In genomic region chr11:97839441-97840134, GRCm38 (mm10) we compare ENCODE assay signal across 8 mouse cellular contexts. TPM values are rescaled to one million over a fixed set of nuclear protein-coding genes. Genes with fewer than 3 reads are reported as not detected.
A peak's percentile ranks its signal among the peaks of the same experiment; 100 is the strongest.
DNase-seq lines count a peak whose midpoint lies in the region; ATAC-seq and TF ChIP-seq lines count a peak whose summit lies in the region.
"Had no signal": no experiment of that assay in that cellular context is flagged by ENCODE, and none has a peak within 500 bp of the region (broad histone marks: within the 10 kb centered on the region; RNA-seq: fewer than 3 reads in every experiment).

No protein-coding gene starts in this region.

- no peak for TF ChIP-seq POLR2A in bone marrow macrophage, adult 2 months (IDR thresholded peaks at IDR 0.05; ENCODE audit: borderline replicate concordance, low read depth, low read length)

- no peaks in the 10 kb centered on the region for H3K9me3 ChIP-seq in kidney, embryonic 16.5 days (ENCODE audit: low read length)
- no peaks in the 10 kb centered on the region for H3K9me3 ChIP-seq in forebrain, postnatal 0 days (ENCODE audit: low read length)
- H3K9me3 ChIP-seq in midbrain, embryonic 13.5 days = no peaks in the 10 kb centered on the region

- no peak overlapping the region for H3K4me2 ChIP-seq in kidney, embryonic 16.5 days (replicated peaks; ENCODE audit: low read depth, low read length)
- 0 out of 2 replicates have a peak overlapping the region, but pooled peaks have one; percentile 60 for H3K4me2 ChIP-seq in forebrain, postnatal 0 days (ENCODE audit: low read depth)
- no peak overlapping the region for H3K4me2 ChIP-seq in midbrain, embryonic 13.5 days (replicated peaks)

- H3K27me3 ChIP-seq in kidney, embryonic 16.5 days (ENCODE audit: insufficient read depth, low read length) = no peaks in the 10 kb centered on the region
- H3K27me3 ChIP-seq in forebrain, postnatal 0 days (ENCODE audit: insufficient read depth, low read length) = no peaks in the 10 kb centered on the region
- H3K27me3 ChIP-seq in midbrain, embryonic 13.5 days = no peaks in the 10 kb centered on the region

- H3K4me3 ChIP-seq in kidney, embryonic 16.5 days (ENCODE audit: low read length) = no peak overlapping the region
- H3K4me3 ChIP-seq in bone marrow macrophage, adult 2 months (ENCODE audit: insufficient read depth, low read length) = no peak overlapping the region
- 0 out of 2 replicates have a peak overlapping the region, but pooled peaks have one; percentile 53 for H3K4me3 ChIP-seq in forebrain, postnatal 0 days (ENCODE audit: low read depth, low read length)
- H3K4me3 ChIP-seq in midbrain, embryonic 13.5 days (replicated peaks) = no peak overlapping the region

- no peak for TF ChIP-seq CTCF in bone marrow macrophage, adult 2 months (IDR thresholded peaks at IDR 0.05; ENCODE audit: low read depth, low read length)
- TF ChIP-seq CTCF in forebrain, postnatal 0 days (IDR thresholded peaks at IDR 0.05; ENCODE audit: low read depth) = no peak

- ATAC-seq in kidney, embryonic 16.5 days (ENCODE audit: low FRiP score, low TSS enrichment) = peak; percentile 50; the same call in 1 of the 2 replicates
- ATAC-seq in forebrain, postnatal 0 days = no peak
- no peak for ATAC-seq in midbrain, embryonic 13.5 days
- ATAC-seq in inflammation-experienced regulatory T-cells, adult 6 months = no peak

- H3K27ac ChIP-seq in kidney, embryonic 16.5 days (ENCODE audit: low read length) = peak overlapping the region; percentile 43
- peak overlapping the region; percentile 89 for H3K27ac ChIP-seq in bone marrow macrophage, adult 2 months (ENCODE audit: insufficient read depth, low read depth, low read length)
- peak overlapping the region; percentile 90 for H3K27ac ChIP-seq in forebrain, postnatal 0 days (ENCODE audit: low read depth, low read length)
- peak overlapping the region; percentile 95 for H3K27ac ChIP-seq in midbrain, embryonic 13.5 days
- H3K27ac ChIP-seq: liver, embryonic 14.5 days had no signal

- H3K9ac ChIP-seq in kidney, embryonic 16.5 days (replicated peaks; ENCODE audit: low read length) = no peak overlapping the region
- H3K9ac ChIP-seq in forebrain, postnatal 0 days = no peak overlapping the region
- H3K9ac ChIP-seq in midbrain, embryonic 13.5 days (replicated peaks) = no peak overlapping the region

- 52% methylated on average over 11 of the region's 11 CpGs for WGBS in kidney, embryonic 16.5 days
- WGBS in forebrain, postnatal 0 days = 65% methylated on average over 11 of the region's 11 CpGs
- WGBS in midbrain, embryonic 13.5 days = 56% methylated on average over 11 of the region's 11 CpGs

- no peak for DNase-seq in kidney, postnatal 36 days
- DNase-seq in forebrain, postnatal 0 days = no peak
- DNase-seq in gastrocnemius, postnatal 4 days (ENCODE audit: low spot score in 2 of 2) = no peak

- H3K36me3 ChIP-seq in kidney, embryonic 16.5 days (ENCODE audit: insufficient read depth, low read length) = peaks cover 28% of the 10 kb centered on the region
- H3K36me3 ChIP-seq in forebrain, postnatal 0 days (ENCODE audit: insufficient read depth) = peaks cover 35% of the 10 kb centered on the region
- peaks cover 34% of the 10 kb centered on the region for H3K36me3 ChIP-seq in midbrain, embryonic 13.5 days

- peaks cover 9% of the 10 kb centered on the region for H3K4me1 ChIP-seq in kidney, embryonic 16.5 days (ENCODE audit: insufficient read depth, low read length)
- H3K4me1 ChIP-seq in bone marrow macrophage, adult 2 months (ENCODE audit: control insufficient read depth, insufficient read depth, low read length) = peaks cover 44% of the 10 kb centered on the region
- H3K4me1 ChIP-seq in forebrain, postnatal 0 days (ENCODE audit: insufficient read depth) = no peaks in the 10 kb centered on the region
- H3K4me1 ChIP-seq in midbrain, embryonic 13.5 days (replicated peaks) = peaks cover 19% of the 10 kb centered on the region

RNA-seq across cellular contexts. Expression of gene B230217C12Rik, which starts 1.0 kb away (rescaled TPM):
- polyA plus RNA-seq in kidney, embryonic 16.5 days (2015; fragmentation: Nextera tagmentation; extraction: Ambion mirVana) = 4.3 and 6.7 TPM in 2 replicates
- 1.8 and 2.4 TPM in 2 replicates for polyA plus RNA-seq in bone marrow macrophage, adult 2 months (2012; ENCODE audit: insufficient read depth, insufficient read length, missing spikeins)
- 21.0 and 24.8 TPM in 2 replicates for total RNA-seq in forebrain, postnatal 0 days (2014; rRNA removed)
- polyA plus RNA-seq in forebrain, postnatal 0 days (2015; fragmentation: Nextera tagmentation; extraction: Ambion mirVana) = 28.6 and 31.5 TPM in 2 replicates
- polyA plus RNA-seq in midbrain, embryonic 13.5 days (2015; fragmentation: Nextera tagmentation; extraction: Ambion mirVana) = 23.2 and 24.8 TPM in 2 replicates
- 1 to 10 TPM; 2.1 to 3.0 (median 2.3) TPM for polyA plus RNA-seq in inflammation-experienced regulatory T-cells, adult 6 months (2017; shearing (Covaris generic))
- 1 to 10 TPM; 1.0 to 2.4 TPM for total RNA-seq in gastrocnemius, postnatal 4 days (2021)

RNA-seq across cellular contexts. Expression of gene Lasp1, which starts 40.8 kb away (rescaled TPM):
- polyA plus RNA-seq in kidney, embryonic 16.5 days (2015; fragmentation: Nextera tagmentation; extraction: Ambion mirVana) = 133 TPM in 2 replicates
- 194 and 201 TPM in 2 replicates for polyA plus RNA-seq in bone marrow macrophage, adult 2 months (2012; ENCODE audit: insufficient read depth, insufficient read length, missing spikeins)
- total RNA-seq in forebrain, postnatal 0 days (2014; rRNA removed) = 142 and 153 TPM in 2 replicates
- 117 and 152 TPM in 2 replicates for polyA plus RNA-seq in forebrain, postnatal 0 days (2015; fragmentation: Nextera tagmentation; extraction: Ambion mirVana)
- 136 and 137 TPM in 2 replicates for polyA plus RNA-seq in midbrain, embryonic 13.5 days (2015; fragmentation: Nextera tagmentation; extraction: Ambion mirVana)
- polyA plus RNA-seq in inflammation-experienced regulatory T-cells, adult 6 months (2017; shearing (Covaris generic)) = 10 to 100 TPM; 38.6 to 64.7 (median 40.7) TPM
- total RNA-seq in gastrocnemius, postnatal 4 days (2021) = 10 to 100 TPM; 82.0 to 99.0 TPM

RNA-seq across cellular contexts. Expression of gene Fbxo47, which starts 44.4 kb away (rescaled TPM):
- 0.45 and 0.46 TPM in 2 replicates for polyA plus RNA-seq in kidney, embryonic 16.5 days (2015; fragmentation: Nextera tagmentation; extraction: Ambion mirVana)
- 0.67 and 1.5 TPM in 2 replicates for polyA plus RNA-seq in bone marrow macrophage, adult 2 months (2012; ENCODE audit: insufficient read depth, insufficient read length, missing spikeins)
- total RNA-seq in forebrain, postnatal 0 days (2014; rRNA removed) = 1.3 and 1.8 TPM in 2 replicates
- 0.43 and 0.58 TPM in 2 replicates for polyA plus RNA-seq in forebrain, postnatal 0 days (2015; fragmentation: Nextera tagmentation; extraction: Ambion mirVana)
- polyA plus RNA-seq in midbrain, embryonic 13.5 days (2015; fragmentation: Nextera tagmentation; extraction: Ambion mirVana) = 0.59 and 0.74 TPM in 2 replicates
- 1 to 10 TPM in 1 of 3 experiments, under 1 TPM in 1, not detected in 1; 0.54 to 1.0 TPM for polyA plus RNA-seq in inflammation-experienced regulatory T-cells, adult 6 months (2017; shearing (Covaris generic))
- total RNA-seq in gastrocnemius, postnatal 4 days (2021) = under 1 TPM; 0.27 to 0.44 TPM

RNA-seq across cellular contexts. Expression of gene Rpl23, which starts 57.4 kb away (rescaled TPM):
- 428 and 460 TPM in 2 replicates for polyA plus RNA-seq in kidney, embryonic 16.5 days (2015; fragmentation: Nextera tagmentation; extraction: Ambion mirVana)
- 854 and 1,184 TPM in 2 replicates for polyA plus RNA-seq in bone marrow macrophage, adult 2 months (2012; ENCODE audit: insufficient read depth, insufficient read length, missing spikeins)
- 310 and 470 TPM in 2 replicates for total RNA-seq in forebrain, postnatal 0 days (2014; rRNA removed)
- 346 and 490 TPM in 2 replicates for polyA plus RNA-seq in forebrain, postnatal 0 days (2015; fragmentation: Nextera tagmentation; extraction: Ambion mirVana)
- 363 and 377 TPM in 2 replicates for polyA plus RNA-seq in midbrain, embryonic 13.5 days (2015; fragmentation: Nextera tagmentation; extraction: Ambion mirVana)
- 1,000 to 10,000 TPM in 2 of 3 experiments, 100 to 1,000 TPM in 1; 686 to 1,148 (median 1,072) TPM for polyA plus RNA-seq in inflammation-experienced regulatory T-cells, adult 6 months (2017; shearing (Covaris generic))
- total RNA-seq in gastrocnemius, postnatal 4 days (2021) = 100 to 1,000 TPM; 976 to 983 TPM

Comparison
In these comparisons a context has a peak if more than half of its experiments do, and no peak if none do; other contexts are left out.
1. H3K27ac ChIP-seq: peak in every context shown above with its lines; median percentile 95 in midbrain, embryonic 13.5 days; 90 in forebrain, postnatal 0 days; 89 in bone marrow macrophage, adult 2 months; 43 in kidney, embryonic 16.5 days.